Mouse (Mus musculus) layer of hippocampus, adult 2 months (tissue): ENCODE results near the gene Ffar2. TPM values are rescaled to one million over a fixed set of nuclear protein-coding genes. Genes with fewer than 3 reads are reported as not detected.

Source experiments
- DNase-seq, 2 experiments: peaks; one replicate each; pipeline ENCODE4 v3.0.0; 2022; ENCODE audit warnings: low spot score in 2 of 2
- H3K27ac ChIP-seq: fragments of 200-600 bp; 2 replicates; pipeline ENCODE4 v1.8.1; 2022
- H3K4me3 ChIP-seq: fragments of 200-600 bp; 2 replicates; pipeline ENCODE4 v1.8.1; 2022; ENCODE audit warnings: mild to moderate bottlenecking
- CTCF ChIP-seq: fragments of 200-600 bp; conservative IDR thresholded peaks from 2 replicates; pipeline ENCODE4 v1.8.1; 2022; ENCODE audit warnings: antibody characterized with exemption, mild to moderate bottlenecking, moderate library complexity
- total RNA-seq, 2 experiments: library from RNA; stranded (reverse); gene quantifications; 2 replicates each; pipeline ENCODE4 v1.2.3; 2021

Gene Ffar2
- total RNA-seq, 2 experiments from 2014 or later, result not detected

- no peak for DNase-seq
- H3K27ac ChIP-seq, result no peak overlapping the region
- no peak overlapping the region for H3K4me3 ChIP-seq
- no peak for TF ChIP-seq CTCF
Observed at GRCm38 (mm10) chr7:30782658-30783057, 40.9 kb downstream of the Ffar2 start.

DNA sequence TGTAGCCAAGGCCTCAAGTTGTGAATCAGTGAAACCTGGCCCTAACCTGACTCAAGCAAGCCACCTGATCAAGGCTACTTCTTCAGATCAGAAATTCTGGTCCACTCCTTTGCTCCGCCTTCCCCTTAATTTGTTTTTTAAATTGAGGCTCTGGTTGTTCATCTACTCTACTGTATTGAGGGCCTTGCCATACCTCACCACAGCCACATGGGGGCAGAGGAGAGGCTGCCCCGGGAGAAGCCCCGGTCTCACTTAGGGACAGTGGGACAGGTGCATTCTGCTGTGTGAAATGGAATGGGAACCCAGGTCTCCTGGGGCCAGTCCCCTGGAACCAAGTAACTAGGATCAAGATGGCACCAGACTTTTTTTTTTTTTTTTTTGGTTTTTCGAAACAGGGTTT lies 41.8 kb downstream of the Ffar2 start:
- no peak for DNase-seq
- TF ChIP-seq CTCF, result peak; percentile 70
- Histone ChIP-seq H3K4me3 (no peak overlapping the region), H3K27ac (no peak overlapping the region)

DNA sequence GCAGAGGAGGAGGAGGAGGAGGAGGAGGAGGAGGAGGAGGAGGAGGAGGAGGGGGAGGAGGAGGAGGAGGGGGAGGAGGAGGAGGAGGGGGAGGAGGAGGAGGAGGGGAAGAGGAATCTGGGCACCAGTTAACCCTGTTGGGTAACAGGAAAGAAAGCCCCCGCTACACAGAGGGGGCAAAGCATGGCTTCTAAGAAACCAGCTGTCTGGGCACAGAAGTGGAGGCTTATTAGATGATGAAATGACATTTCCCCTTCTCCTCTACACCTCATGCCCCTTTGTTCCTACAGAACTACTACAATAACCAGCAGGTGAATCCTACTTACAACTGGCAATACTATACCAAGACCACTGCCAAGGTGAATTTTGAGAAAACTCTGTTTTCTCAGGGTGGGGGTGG lies 45.7 kb downstream of the Ffar2 start:
- H3K4me3 ChIP-seq, result no peak overlapping the region
- TF ChIP-seq CTCF, result no peak
- no peak for DNase-seq
- H3K27ac ChIP-seq, result no peak overlapping the region

GRCm38 (mm10) chr7:30777081-30777579 lies 46.4 kb downstream of the Ffar2 start:
- no peak for TF ChIP-seq CTCF
- Histone ChIP-seq H3K4me3 (no peak overlapping the region), H3K27ac (no peak overlapping the region)
- no peak for DNase-seq

DNA sequence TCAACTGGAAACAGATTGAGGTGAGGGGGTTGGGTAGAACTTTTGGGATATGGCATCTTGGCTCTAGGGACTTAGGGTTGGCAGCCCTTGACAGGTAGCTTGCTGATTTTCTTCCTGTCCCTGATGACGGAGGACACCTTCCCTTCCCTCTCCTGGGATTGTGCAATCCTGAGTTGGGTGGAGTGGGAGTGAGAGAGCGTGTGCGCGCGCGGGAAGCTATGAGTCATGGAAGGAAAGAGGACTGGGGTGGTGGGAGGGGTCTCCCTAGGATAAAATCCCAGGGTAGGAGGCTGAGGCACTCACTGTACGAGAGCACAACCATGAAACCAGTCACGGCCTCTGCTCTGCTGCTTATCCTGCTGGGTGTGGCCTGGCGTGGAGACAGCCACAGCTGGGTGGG lies 47.5 kb downstream of the Ffar2 start:
- no peak overlapping the region for H3K27ac ChIP-seq
- no peak for TF ChIP-seq CTCF
- DNase-seq, result no peak
- H3K4me3 ChIP-seq, result no peak overlapping the region

GRCm38 (mm10) chr7:30769236-30769635 lies 54.3 kb downstream of the Ffar2 start:
- Histone ChIP-seq H3K27ac (no peak overlapping the region), H3K4me3 (no peak overlapping the region)
- TF ChIP-seq CTCF, result no peak
- DNase-seq, result no peak

Other genes starting within 250 kb of the Ffar2 start
- 10 to 100 TPM; 49.8 to 57.5 TPM for gene Kmt2b, start 235.0 kb downstream of the Ffar2 start, total RNA-seq
- gene Zbtb32, start 224.9 kb downstream of the Ffar2 start, total RNA-seq, result not detected
- gene Upk1a, start 210.9 kb downstream of the Ffar2 start, total RNA-seq, result under 1 TPM in 1 of 2 experiments, not detected in 1; 0.69 TPM
- gene Cox6b1, start 197.6 kb downstream of the Ffar2 start, total RNA-seq, result 100 to 1,000 TPM; 552 to 568 TPM
- not detected for gene Etv2, start 187.9 kb downstream of the Ffar2 start, total RNA-seq
- gene Rbm42, start 173.5 kb downstream of the Ffar2 start, total RNA-seq, result 10 to 100 TPM; 69.5 to 72.6 TPM
- gene Haus5, start 158.8 kb downstream of the Ffar2 start, total RNA-seq, result 1 to 10 TPM; 6.6 to 6.8 TPM
- not detected for gene Pmis2, start 152.2 kb downstream of the Ffar2 start, total RNA-seq
- gene 2200002J24Rik, start 124.8 kb downstream of the Ffar2 start, total RNA-seq, result not detected
- under 1 TPM; 0.38 to 0.47 TPM for gene Atp4a, start 111.6 kb downstream of the Ffar2 start, total RNA-seq
- 100 to 1,000 TPM; 108 to 112 TPM for gene Tmem147, start 94.2 kb downstream of the Ffar2 start, total RNA-seq
- not detected for gene Gapdhs, start 80.1 kb downstream of the Ffar2 start, total RNA-seq
- 1 to 10 TPM; 4.9 to 6.1 TPM for gene Sbsn, start 72.3 kb downstream of the Ffar2 start, total RNA-seq
- under 1 TPM; 0.56 to 1.00 TPM for gene Dmkn, start 60.0 kb downstream of the Ffar2 start, total RNA-seq
- not detected for gene Krtdap, start 35.9 kb downstream of the Ffar2 start, total RNA-seq
- not detected for gene Ffar3, start 32.4 kb upstream of the Ffar2 start, total RNA-seq
- gene Ffar1, start 37.8 kb upstream of the Ffar2 start, total RNA-seq, result not detected
- not detected for gene Cd22, start 56.6 kb upstream of the Ffar2 start, total RNA-seq
- gene Mag, start 91.1 kb upstream of the Ffar2 start, total RNA-seq, result 100 to 1,000 TPM; 135 to 145 TPM
- not detected for gene Hamp2, start 100.9 kb upstream of the Ffar2 start, total RNA-seq
- gene Hamp, start 120.3 kb upstream of the Ffar2 start, total RNA-seq, result not detected
- 100 to 1,000 TPM; 134 to 137 TPM for gene Usf2, start 133.0 kb upstream of the Ffar2 start, total RNA-seq
- gene Lsr, start 149.7 kb upstream of the Ffar2 start, total RNA-seq, result 1 to 10 TPM; 7.5 to 8.6 TPM
- gene Fam187b, start 150.0 kb upstream of the Ffar2 start, total RNA-seq, result not detected
- gene Fxyd5, start 218.7 kb upstream of the Ffar2 start, total RNA-seq, result 10 to 100 TPM; 17.3 to 26.9 TPM
- gene Fxyd7, start 227.7 kb upstream of the Ffar2 start, total RNA-seq, result 100 to 1,000 TPM; 117 to 121 TPM
- 100 to 1,000 TPM in 1 of 2 experiments, 10 to 100 TPM in 1; 90.9 to 114 TPM for gene Fxyd1, start 233.4 kb upstream of the Ffar2 start, total RNA-seq
- gene Lgi4, start 235.6 kb upstream of the Ffar2 start, total RNA-seq, result 10 to 100 TPM; 37.9 to 41.9 TPM